Mouse (Mus musculus) adrenal gland, postnatal 36 days (tissue): ENCODE results near the gene Rmnd5a. TPM values are rescaled to one million over a fixed set of nuclear protein-coding genes. Genes with fewer than 3 reads are reported as not detected.

Source experiments
- DNase-seq, 2 experiments: peaks; one replicate each; pipeline ENCODE4 v3.0.0; 2021; ENCODE audit warnings: mixed read lengths in 1 of 2
- total RNA-seq, 2 experiments: library from RNA; stranded (reverse); gene quantifications; 2 replicates each; pipeline ENCODE4 v1.2.3; 2021

The Rmnd5a gene
- total RNA-seq, 2 experiments from 2014 or later: 75.6 to 93.1 TPM

DNA sequence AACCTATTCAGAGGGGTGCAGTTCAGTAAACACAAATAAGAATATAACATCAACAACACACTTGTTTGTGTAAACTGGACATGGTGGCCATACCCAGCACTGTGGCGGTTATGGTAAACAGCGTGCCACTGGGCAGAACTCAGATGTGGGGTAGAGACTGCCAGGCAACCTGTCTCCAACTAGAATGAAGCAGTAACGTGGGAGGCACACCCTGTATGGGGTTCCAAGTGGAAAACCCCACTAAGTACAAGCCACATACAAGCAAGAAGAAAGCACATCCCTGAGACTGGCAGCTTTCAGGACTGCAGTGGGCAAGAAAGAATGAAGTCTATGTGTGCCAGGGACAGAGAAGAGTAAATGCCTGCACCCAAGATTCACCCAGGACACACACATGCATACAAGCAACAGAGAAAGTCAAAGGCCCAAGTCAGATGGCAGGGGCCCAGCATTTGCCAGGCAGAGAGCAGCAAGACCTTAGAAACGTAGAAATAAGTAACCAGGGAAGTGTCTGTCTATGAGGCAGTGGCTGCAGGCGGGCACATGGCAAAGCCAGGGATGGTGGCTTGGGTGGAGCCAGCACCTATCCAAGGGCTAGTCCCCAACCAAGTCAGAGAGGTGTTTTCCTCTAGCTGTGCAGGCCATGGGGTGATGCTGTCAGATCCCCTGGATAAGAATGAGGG is 68.3 kb downstream of the Rmnd5a start:
- DNase-seq: no peak

DNA sequence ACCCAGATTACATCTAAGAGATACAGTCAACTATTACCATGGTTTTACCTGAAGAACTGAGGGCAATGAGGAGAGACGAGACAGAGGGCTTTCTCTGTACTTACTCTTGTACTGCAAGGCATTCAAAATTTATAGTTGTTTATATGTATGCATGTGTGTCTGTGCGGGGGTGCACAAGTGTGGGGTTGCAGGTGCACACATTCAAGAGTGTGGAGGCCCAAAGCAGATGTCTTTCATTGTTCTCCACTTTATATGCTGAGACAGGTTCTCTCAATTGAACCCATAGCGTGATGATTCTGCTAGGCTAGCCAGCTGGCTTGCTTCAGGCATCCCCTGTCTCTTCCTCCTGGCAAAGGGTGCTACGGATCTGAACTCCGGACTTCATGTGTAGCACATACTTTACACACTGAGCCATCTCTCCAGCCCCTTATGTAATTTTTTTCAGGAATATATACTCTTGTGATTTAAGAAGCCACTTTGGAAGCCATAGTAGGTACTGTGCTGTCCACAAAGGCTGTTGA is 69.3 kb downstream of the Rmnd5a start:
- no peak for DNase-seq

GRCm38 (mm10) chr6:71369416-71369815 is 71.0 kb downstream of the Rmnd5a start:
- no peak for DNase-seq

DNA sequence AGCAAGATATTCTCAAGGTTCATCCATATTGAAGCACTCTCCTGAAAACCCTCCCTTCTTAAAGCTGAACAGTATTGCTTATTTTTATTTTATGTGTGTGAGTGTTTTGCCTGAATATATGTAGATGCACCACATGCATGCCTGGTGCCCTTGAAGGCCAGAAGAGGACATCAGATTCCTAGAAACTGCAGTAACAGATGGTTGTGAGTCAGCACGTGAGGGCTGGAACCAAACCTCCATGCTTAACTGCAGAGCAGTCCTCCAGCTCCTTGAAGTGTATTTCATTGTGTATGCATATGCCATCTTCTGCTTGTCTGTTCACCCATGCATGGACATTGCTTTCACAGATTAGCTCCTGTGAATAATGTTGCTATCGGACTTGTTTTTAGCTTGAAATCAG is 76.4 kb downstream of the Rmnd5a start:
- DNase-seq: no peak

GRCm38 (mm10) chr6:71361156-71361670 is 79.2 kb downstream of the Rmnd5a start:
- no peak for DNase-seq

DNA sequence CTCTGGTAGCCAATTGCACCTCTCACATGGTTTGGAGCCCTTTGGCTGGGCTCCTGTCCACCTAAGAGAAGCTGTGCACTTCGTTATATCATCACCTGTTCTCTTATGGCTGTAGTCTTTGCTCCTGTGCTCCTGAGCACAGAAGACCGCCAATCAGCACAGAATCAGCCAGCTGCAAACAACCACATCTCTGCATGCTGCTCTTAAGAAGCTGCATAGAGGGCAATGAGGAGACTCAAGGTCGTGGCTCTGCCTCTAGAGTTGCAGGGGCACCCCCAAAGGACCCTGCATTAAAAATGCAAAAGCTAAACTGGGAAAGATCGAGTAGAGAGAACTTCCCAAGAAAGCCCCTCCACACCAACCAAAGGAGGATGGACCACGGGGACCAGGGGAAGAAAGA is 79.7 kb downstream of the Rmnd5a start:
- no peak for DNase-seq

GRCm38 (mm10) chr6:71360221-71360620 is 80.2 kb downstream of the Rmnd5a start:
- no peak for DNase-seq

DNA sequence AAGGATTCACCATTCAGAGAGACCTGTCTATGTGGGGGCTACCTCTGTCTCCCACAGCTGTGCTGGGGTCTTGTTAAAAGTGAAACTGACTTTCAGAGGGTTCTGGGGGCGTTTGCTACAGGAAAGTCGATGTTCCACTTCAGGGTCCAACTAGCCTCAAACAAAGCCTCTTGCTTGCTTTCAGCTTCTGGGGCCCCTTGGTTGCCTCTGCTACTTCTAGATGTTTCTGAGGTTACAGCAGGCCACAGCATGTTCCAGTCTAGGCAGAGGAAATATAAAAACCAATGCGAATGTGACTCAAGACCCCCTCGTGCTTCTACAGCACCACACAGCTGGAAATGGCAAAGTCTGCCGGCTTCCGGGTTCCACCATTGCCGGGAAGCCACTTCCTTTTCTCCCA is 82.9 kb downstream of the Rmnd5a start:
- no peak for DNase-seq

- DNase-seq: no peak
Measured at GRCm38 (mm10) chr6:71353722-71354121, 86.7 kb downstream of the Rmnd5a start.

DNA sequence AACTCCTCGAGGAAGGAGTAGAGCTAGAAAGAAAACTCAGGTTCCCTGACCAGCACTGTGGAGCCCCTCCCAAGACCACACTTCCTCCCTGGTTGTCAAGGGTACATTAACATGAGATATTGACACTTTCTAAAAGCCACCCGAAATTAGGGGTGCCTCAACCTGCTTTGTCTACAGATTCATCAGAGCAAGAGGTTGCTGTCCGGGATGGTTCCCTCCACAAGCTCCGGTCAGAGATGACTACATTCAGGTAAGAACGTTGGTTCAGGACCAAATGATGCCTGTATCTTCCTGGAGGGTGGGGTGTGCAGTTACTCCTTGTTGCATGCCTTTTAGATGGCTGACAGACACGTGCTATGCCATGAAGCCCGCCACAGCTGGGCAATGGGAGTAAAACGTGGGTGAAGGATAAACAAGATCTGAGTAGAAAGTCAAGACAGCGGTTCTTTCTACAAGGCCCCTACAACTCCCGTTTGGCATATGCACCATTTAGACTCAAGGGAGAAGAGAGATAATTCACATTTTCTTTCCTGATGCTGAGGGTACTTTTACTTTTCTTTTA is 87.5 kb downstream of the Rmnd5a start:
- no peak for DNase-seq

DNA sequence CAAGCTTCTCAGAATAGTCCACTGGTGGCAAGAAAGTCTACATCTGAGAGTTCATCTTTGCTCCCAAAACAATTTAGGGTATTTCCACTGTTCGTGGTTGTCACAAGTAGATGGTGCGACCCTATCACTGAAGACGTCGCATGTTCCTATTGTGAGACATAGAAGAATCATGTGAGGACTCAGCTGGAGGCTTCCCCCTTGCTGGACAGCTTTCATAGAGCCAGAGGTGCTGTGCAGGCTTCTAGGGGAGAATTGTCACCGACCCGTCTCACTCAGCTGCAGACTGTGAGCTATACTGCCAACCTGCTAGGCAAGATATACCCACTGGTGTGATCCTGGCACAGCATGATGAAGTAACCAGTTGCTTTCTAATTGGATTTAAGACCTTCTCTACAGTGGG is 88.2 kb downstream of the Rmnd5a start:
- DNase-seq: no peak

DNA sequence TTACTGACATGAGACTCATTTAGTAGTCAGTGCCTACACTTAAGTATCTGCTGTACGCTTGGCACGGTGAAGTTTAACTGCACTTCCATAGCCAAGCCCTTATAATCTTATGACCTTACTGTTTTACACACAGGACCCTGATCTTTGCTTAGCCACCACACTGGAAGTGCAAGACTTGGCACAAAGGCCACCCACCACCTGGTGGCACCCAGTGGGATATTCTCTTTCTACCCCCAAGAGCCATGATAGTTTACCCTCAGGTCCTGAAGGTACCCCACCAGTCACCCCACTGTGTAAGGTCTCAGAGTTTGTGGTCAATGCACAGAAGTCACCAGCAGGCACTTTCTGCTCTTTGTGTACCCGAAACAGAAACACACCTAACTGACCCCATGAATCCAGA is 89.2 kb downstream of the Rmnd5a start:
- no peak for DNase-seq

GRCm38 (mm10) chr6:71348006-71348405 is 92.4 kb downstream of the Rmnd5a start:
- no peak for DNase-seq

- no peak for DNase-seq
Measured at GRCm38 (mm10) chr6:71341179-71341578, 99.3 kb downstream of the Rmnd5a start.

DNA sequence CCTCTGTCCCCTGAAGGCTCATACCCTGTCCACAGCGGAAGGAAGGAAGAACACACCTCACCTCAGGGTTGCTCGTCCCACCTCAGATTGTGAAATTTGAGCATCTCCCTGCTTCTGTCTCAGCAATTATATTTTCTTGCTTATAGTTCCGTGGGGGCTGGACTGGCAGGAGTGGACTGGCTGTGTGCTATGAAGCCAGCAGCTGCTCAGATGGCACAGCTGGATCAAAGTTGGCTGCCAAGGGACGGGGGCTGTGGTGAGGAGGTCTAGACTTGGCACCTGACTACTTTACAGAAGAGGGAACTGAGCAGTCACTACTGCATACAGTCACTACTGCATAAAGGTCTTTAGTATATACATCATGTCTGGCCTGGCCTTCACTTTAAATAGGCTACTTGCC is 101.1 kb downstream of the Rmnd5a start:
- no peak for DNase-seq

- DNase-seq: no peak
Measured at GRCm38 (mm10) chr6:71338941-71339340, 101.5 kb downstream of the Rmnd5a start.

Other genes starting within 250 kb of the Rmnd5a start
- gene Fabp1, start 240.8 kb downstream of the Rmnd5a start, total RNA-seq: 1 to 10 TPM in 1 of 2 experiments, not detected in 1; 1.9 TPM
- 10 to 100 TPM; 67.3 to 81.1 TPM for gene Krcc1, start 169.0 kb downstream of the Rmnd5a start, total RNA-seq
- gene Smyd1, start 118.4 kb downstream of the Rmnd5a start, total RNA-seq: under 1 TPM in 1 of 2 experiments, not detected in 1; 0.20 TPM
- under 1 TPM; 0.23 to 0.26 TPM for gene Cd8b1, start 117.8 kb downstream of the Rmnd5a start, total RNA-seq
- gene Cd8a, start 67.2 kb downstream of the Rmnd5a start, total RNA-seq: not detected
- gene Rnf103, start 53.3 kb upstream of the Rmnd5a start, total RNA-seq: 10 to 100 TPM; 37.1 to 37.6 TPM
- 100 to 1,000 TPM; 121 to 126 TPM for gene Chmp3, start 103.2 kb upstream of the Rmnd5a start, total RNA-seq
- gene Kdm3a, start 192.4 kb upstream of the Rmnd5a start, total RNA-seq: 10 to 100 TPM; 29.7 to 31.3 TPM